Mouse (Mus musculus) heart, adult 8-10 months (tissue): ENCODE data around the gene Cyb5d2. TPM values are rescaled to one million over a fixed set of nuclear protein-coding genes. Genes with fewer than 3 reads are reported as not detected.
A peak's percentile ranks its signal among the peaks of the same experiment; 100 is the strongest.

Source experiments
- DNase-seq: peaks from one replicate; pipeline ENCODE4 v3.0.0; 2022; ENCODE audit warnings: low spot score
- total RNA-seq, 4 experiments: library from RNA; stranded (reverse); gene quantifications; 2 replicates each; pipeline ENCODE4 v1.2.4; 2022

Cyb5d2 gene
- 10 to 100 TPM; 23.7 to 26.3 (median 25.4) TPM for total RNA-seq

- DNase-seq, result peak; percentile 96
Measured at GRCm38 (mm10) chr11:72795455-72796295, at the start of gene Cyb5d2, which contains the start of gene Zzef1. TSS of gene Cyb5d2 (minus strand) at chr11:72796142. TSS of gene Zzef1 (plus strand) at chr11:72796226.

GRCm38 (mm10) chr11:72845526-72845925 is 49.6 kb upstream of the Cyb5d2 start:
- no peak for DNase-seq

- no peak for DNase-seq
Measured at GRCm38 (mm10) chr11:72843576-72843975, 47.6 kb upstream of the Cyb5d2 start.

- no peak for DNase-seq
Measured at GRCm38 (mm10) chr11:72842731-72843130, 46.8 kb upstream of the Cyb5d2 start.

GRCm38 (mm10) chr11:72829869-72830268 is 33.9 kb upstream of the Cyb5d2 start:
- DNase-seq, result no peak

GRCm38 (mm10) chr11:72821041-72821440 is 25.1 kb upstream of the Cyb5d2 start:
- no peak for DNase-seq

- DNase-seq, result no peak
Measured at GRCm38 (mm10) chr11:72818067-72818466, 22.1 kb upstream of the Cyb5d2 start.

- DNase-seq, result no peak
Measured at GRCm38 (mm10) chr11:72816859-72817258, 20.9 kb upstream of the Cyb5d2 start.

- DNase-seq, result no peak
Measured at GRCm38 (mm10) chr11:72814188-72814587, 18.2 kb upstream of the Cyb5d2 start.

GRCm38 (mm10) chr11:72813687-72814086 is 17.7 kb upstream of the Cyb5d2 start:
- no peak for DNase-seq

- no peak for DNase-seq
Measured at GRCm38 (mm10) chr11:72807992-72808391, 12.1 kb upstream of the Cyb5d2 start.

GRCm38 (mm10) chr11:72806556-72806955 is 10.6 kb upstream of the Cyb5d2 start:
- DNase-seq, result no peak

GRCm38 (mm10) chr11:72805232-72805631 is 9.3 kb upstream of the Cyb5d2 start:
- no peak for DNase-seq

- DNase-seq, result no peak
Measured at GRCm38 (mm10) chr11:72804586-72804985, 8.6 kb upstream of the Cyb5d2 start.

- peak; percentile 30 for DNase-seq
Measured at GRCm38 (mm10) chr11:72803038-72803437, 7.1 kb upstream of the Cyb5d2 start.

GRCm38 (mm10) chr11:72801182-72801581 is 5.2 kb upstream of the Cyb5d2 start:
- DNase-seq, result no peak

- no peak for DNase-seq
Measured at GRCm38 (mm10) chr11:72798112-72798511, 2.2 kb upstream of the Cyb5d2 start.

- no peak for DNase-seq
Measured at GRCm38 (mm10) chr11:72796773-72797338, 914 bp upstream of the Cyb5d2 start.

- DNase-seq, result no peak
Measured at GRCm38 (mm10) chr11:72796296-72796687, 350 bp upstream of the Cyb5d2 start.

GRCm38 (mm10) chr11:72795149-72795454 is 840 bp downstream of the Cyb5d2 start:
- DNase-seq, result peak; percentile 4

GRCm38 (mm10) chr11:72792033-72792432 is 3.9 kb downstream of the Cyb5d2 start:
- DNase-seq, result no peak

- no peak for DNase-seq
Measured at GRCm38 (mm10) chr11:72782503-72782902, 13.4 kb downstream of the Cyb5d2 start.

- DNase-seq, result no peak
Measured at GRCm38 (mm10) chr11:72782103-72782502, 13.8 kb downstream of the Cyb5d2 start.
